Mouse (Mus musculus) embryonic facial prominence, embryonic 11.5 days (tissue): Measurements from ENCODE around the gene Upk2. TPM values are rescaled to one million over a fixed set of nuclear protein-coding genes. Genes with fewer than 3 reads are reported as not detected.
"Not testable (repeated sequence)": the region's sequence is repeated elsewhere in the genome, so short reads cannot be mapped to it uniquely, and the experiment has no call there.

Source experiments
- ATAC-seq: fragments of 200-750 bp; cut with Nextera tagmentation; replicated peaks from 2 replicates; pipeline ENCODE4 v1.8.0; 2017; ENCODE audit warnings: low read depth; ENCODE audit not compliant: insufficient number of reproducible peaks, low FRiP score, low TSS enrichment
- DNase-seq: peaks from one replicate; pipeline ENCODE4 v3.0.0-alpha.2; 2015; ENCODE audit warnings: low spot score
- H3K27ac ChIP-seq: fragments of 300-500 bp; sonication (generic); replicated peaks from 2 replicates; pipeline ENCODE4 v1.5.1; 2014; ENCODE audit warnings: mild to moderate bottlenecking, low read depth, low read length, control low read depth
- H3K27me3 ChIP-seq: fragments of 300-500 bp; sonication (generic); 2 replicates; pipeline ENCODE4 v1.6.1; 2014; ENCODE audit warnings: mild to moderate bottlenecking, low read length, moderate library complexity, mixed read lengths; ENCODE audit not compliant: control insufficient read depth, insufficient read depth
- H3K36me3 ChIP-seq: fragments of 300-500 bp; sonication (generic); replicated peaks from 2 replicates; pipeline ENCODE4 v1.6.1; 2014; ENCODE audit warnings: low read depth, mild to moderate bottlenecking, low read length, moderate library complexity, mixed read lengths; ENCODE audit not compliant: control insufficient read depth, insufficient read depth
- H3K4me1 ChIP-seq: fragments of 300-500 bp; sonication (generic); 2 replicates; pipeline ENCODE4 v1.6.1; 2014; ENCODE audit warnings: low read length, mixed read lengths; ENCODE audit not compliant: control insufficient read depth, insufficient read depth
- H3K4me2 ChIP-seq: fragments of 300-500 bp; sonication (generic); 2 replicates; pipeline ENCODE4 v1.6.1; 2014; ENCODE audit warnings: low read depth, mild to moderate bottlenecking, control low read depth, low read length, moderate library complexity
- H3K4me3 ChIP-seq: fragments of 300-500 bp; sonication (generic); 2 replicates; pipeline ENCODE4 v1.5.1; 2014; ENCODE audit warnings: low read depth, low read length, control low read depth
- H3K9ac ChIP-seq: fragments of 300-500 bp; sonication (generic); replicated peaks from 2 replicates; pipeline ENCODE4 v1.6.1; 2014; ENCODE audit warnings: mild to moderate bottlenecking, control low read depth, low read length
- H3K9me3 ChIP-seq: fragments of 300-500 bp; sonication (generic); replicated peaks from 2 replicates; pipeline ENCODE4 v1.6.1; 2016; ENCODE audit warnings: mild to moderate bottlenecking, low read length, inconsistent platforms, mixed read lengths; ENCODE audit not compliant: control insufficient read depth
- whole genome bisulfite sequencing: fragments of 180-500 bp; shearing (Covaris S2); extraction: QIAGEN DNeasy Blood & Tissue Kit; methylation state at CpG from one replicate; pipeline ENCODE4 v1.1.7; 2014; 5-methylcytosine and 5-hydroxymethylcytosine counted together
- polyA plus RNA-seq: library from polyadenylated mRNA; unstranded; fragments of >200 nt; fragmentation: Nextera tagmentation; extraction: Ambion mirVana; gene quantifications from 2 replicates; pipeline ENCODE4 v1.2.1, GENCODE M21; 2014

The Upk2 gene
- polyA plus RNA-seq, 1 experiment from 2014 or later = 0.59 TPM

DNA sequence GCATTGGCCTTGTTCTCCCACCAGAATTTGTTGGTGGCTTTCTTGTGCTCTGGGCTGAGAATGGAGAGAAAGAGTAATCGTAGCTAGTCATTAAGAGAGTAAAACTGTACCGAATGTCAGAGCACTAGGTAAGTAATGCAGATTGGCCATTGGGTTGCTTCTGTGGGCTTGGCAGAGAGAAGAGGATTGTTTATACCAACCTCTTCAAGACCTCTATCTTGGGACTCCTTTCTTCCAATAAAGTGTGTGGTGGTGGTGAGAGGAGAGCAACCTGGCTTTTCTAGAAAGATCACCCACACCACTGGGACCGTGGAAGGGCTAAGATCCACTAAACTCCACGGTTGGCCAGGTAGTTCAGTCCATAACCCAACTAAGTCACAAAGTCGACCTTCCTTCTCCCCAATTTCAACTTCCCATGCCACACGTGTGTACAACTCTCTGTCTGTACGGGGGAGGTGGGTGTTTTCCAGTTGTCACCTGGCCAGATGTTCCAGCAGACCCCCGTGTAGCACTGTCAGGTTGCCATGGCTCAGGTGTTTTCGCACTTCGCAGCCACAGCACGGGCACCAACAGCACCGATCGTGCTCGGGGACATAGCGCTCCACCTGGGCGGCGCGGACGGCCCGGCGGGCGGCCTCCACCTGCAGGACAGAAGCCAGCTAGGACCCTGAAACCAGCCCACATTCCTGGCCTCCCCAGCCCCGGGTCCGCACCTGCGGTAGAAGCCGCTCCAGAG is 37.5 kb downstream of the Upk2 start:
- 0 out of 2 replicates have a peak overlapping the region, but pooled peaks have one; percentile 20 for H3K27ac ChIP-seq

GRCm38 (mm10) chr9:44412781-44413180 is 42.0 kb downstream of the Upk2 start:
- 82% methylated on average over 2 of the region's 2 CpGs for WGBS
- H3K27ac ChIP-seq = no peak overlapping the region
- H3K27me3 ChIP-seq = no peaks in the 10 kb centered on the region
- no peaks in the 10 kb centered on the region for H3K9me3 ChIP-seq
- ATAC-seq (no peak), DNase-seq (no peak)
- no peak overlapping the region for H3K4me2 ChIP-seq
- no peak overlapping the region for H3K9ac ChIP-seq
- H3K4me3 ChIP-seq = no peak overlapping the region
- H3K4me1 ChIP-seq = no peaks in the 10 kb centered on the region
- peaks cover 6% of the 10 kb centered on the region; the same call in 1 of the 2 replicates for H3K36me3 ChIP-seq

More for the DNA sequence above, 37.5 kb downstream of the Upk2 start:
- DNase-seq (no peak), ATAC-seq (peak; percentile 48; the same call in 1 of the 2 replicates)
- peak overlapping the region; percentile 84 for H3K4me3 ChIP-seq
- no peaks in the 10 kb centered on the region for H3K9me3 ChIP-seq
- peak overlapping the region; percentile 74 for H3K9ac ChIP-seq
- WGBS = 8% methylated on average over 26 of the region's 26 CpGs
- peak overlapping the region; percentile 93 for H3K4me2 ChIP-seq
- no peaks in the 10 kb centered on the region; the same call in 1 of the 2 replicates for H3K36me3 ChIP-seq
- no peaks in the 10 kb centered on the region for H3K27me3 ChIP-seq
- no peaks in the 10 kb centered on the region for H3K4me1 ChIP-seq

DNA sequence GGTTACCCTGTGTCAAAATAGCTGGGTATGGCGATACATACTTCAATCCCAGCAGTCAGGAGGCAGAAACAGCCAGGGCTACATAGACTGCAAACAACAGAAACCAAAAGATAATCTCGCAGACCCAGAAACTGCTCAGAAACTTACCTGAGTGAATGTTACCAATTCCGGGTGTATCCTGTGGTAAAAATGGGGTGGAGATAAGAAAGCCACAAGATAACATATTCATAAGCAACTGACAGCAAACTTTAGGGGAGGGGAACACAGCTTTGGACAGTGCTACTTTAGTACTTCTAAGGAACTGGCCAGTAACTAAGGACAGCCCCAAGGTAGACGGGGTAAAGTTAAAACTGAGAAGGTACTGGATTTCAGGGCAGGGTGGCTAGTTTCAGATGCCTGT is 42.5 kb downstream of the Upk2 start:
- Histone ChIP-seq H3K27ac (no peak overlapping the region), H3K4me1 (no peaks in the 10 kb centered on the region), H3K4me3 (no peak overlapping the region), H3K9ac (no peak overlapping the region), H3K36me3 (peaks cover 6% of the 10 kb centered on the region; the same call in 1 of the 2 replicates), H3K4me2 (no peak overlapping the region), H3K27me3 (no peaks in the 10 kb centered on the region), H3K9me3 (no peaks in the 10 kb centered on the region)
- WGBS = 76% methylated on average over 4 of the region's 4 CpGs
- DNase-seq (no peak), ATAC-seq (no peak)

GRCm38 (mm10) chr9:44411601-44412130 is 43.1 kb downstream of the Upk2 start:
- 86% methylated on average over 1 of the region's 1 CpGs for WGBS
- Histone ChIP-seq H3K9me3 (no peaks in the 10 kb centered on the region), H3K4me3 (no peak overlapping the region), H3K9ac (no peak overlapping the region), H3K27me3 (no peaks in the 10 kb centered on the region), H3K36me3 (peaks cover 6% of the 10 kb centered on the region; the same call in 1 of the 2 replicates), H3K4me2 (no peak overlapping the region), H3K27ac (no peak overlapping the region), H3K4me1 (no peaks in the 10 kb centered on the region)
- DNase-seq (no peak), ATAC-seq (no peak)

DNA sequence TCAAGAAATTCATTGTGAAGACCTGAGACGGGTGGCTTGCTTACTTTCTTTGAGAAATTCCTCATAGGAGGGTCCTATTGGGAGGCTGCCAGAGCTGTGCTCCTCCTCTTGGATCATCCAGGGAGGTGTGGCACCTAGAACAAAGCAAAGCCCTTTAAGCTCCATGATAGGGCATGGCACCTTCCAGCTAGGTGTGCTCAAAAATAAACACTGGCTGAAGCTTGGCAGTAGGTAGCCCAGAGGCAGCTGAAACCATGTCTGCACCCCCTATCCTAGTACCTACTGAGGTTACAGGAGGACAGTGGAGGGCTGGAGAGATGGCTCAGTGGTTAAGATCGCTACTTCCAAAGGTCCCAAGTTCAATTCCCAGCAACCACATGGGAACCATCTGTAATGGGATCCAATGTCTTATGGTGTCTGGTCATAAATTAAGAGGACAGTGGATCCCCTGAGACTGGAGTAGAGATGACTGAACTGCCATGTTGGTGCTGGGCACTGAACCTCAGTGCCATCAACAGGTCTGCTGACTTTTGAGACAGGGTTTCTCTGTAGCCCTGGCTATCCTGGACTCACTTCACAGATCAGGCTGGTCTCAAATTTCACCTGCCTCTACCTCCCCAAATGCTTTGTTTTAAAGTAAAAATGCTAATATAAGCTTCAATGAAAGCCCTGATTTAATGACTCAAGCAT is 44.0 kb downstream of the Upk2 start:
- Histone ChIP-seq H3K4me3 (no peak overlapping the region), H3K36me3 (peaks cover 6% of the 10 kb centered on the region; the same call in 1 of the 2 replicates), H3K27me3 (no peaks in the 10 kb centered on the region), H3K4me2 (no peak overlapping the region), H3K9ac (no peak overlapping the region), H3K9me3 (no peaks in the 10 kb centered on the region), H3K27ac (no peak overlapping the region), H3K4me1 (no peaks in the 10 kb centered on the region)
- DNase-seq = no peak
- WGBS = 88% methylated on average over 2 of the region's 2 CpGs
- no peak for ATAC-seq

DNA sequence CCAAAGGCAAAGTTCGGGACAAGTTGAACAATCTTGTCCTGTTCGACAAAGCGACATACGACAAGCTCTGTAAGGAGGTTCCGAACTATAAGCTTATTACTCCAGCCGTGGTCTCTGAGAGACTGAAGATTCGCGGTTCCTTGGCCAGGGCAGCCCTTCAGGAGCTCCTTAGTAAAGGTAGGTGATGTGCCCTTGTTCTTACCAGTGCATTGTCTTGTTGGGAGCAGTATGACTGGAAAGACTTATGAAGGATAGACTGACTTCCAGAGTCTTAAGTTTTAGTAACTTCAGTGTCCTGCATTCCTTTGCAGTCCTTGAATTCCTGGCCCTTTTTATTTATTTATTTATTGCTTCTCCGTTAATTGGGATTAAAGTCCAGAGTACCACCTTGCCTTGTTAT is 46.1 kb downstream of the Upk2 start:
- H3K4me3 ChIP-seq = peak overlapping the region; percentile 88
- DNase-seq, H3K27me3 ChIP-seq, H3K4me1 ChIP-seq, H3K9me3 ChIP-seq, ATAC-seq, H3K27ac ChIP-seq, H3K9ac ChIP-seq, H3K36me3 ChIP-seq: not testable (repeated sequence)
- H3K4me2 ChIP-seq = peak overlapping the region; percentile 57
- WGBS = 80% methylated on average over 9 of the region's 9 CpGs

GRCm38 (mm10) chr9:44407752-44408097 is 47.1 kb downstream of the Upk2 start:
- WGBS = under 1% methylated on average over 24 of the region's 24 CpGs
- H3K4me3 ChIP-seq = peak overlapping the region; percentile 88
- ATAC-seq (no peak), DNase-seq (no peak)
- H3K9ac ChIP-seq = peak overlapping the region; percentile 89
- H3K27me3 ChIP-seq = no peaks in the 10 kb centered on the region
- H3K4me1 ChIP-seq = no peaks in the 10 kb centered on the region
- H3K9me3 ChIP-seq = no peaks in the 10 kb centered on the region
- H3K27ac ChIP-seq = peak overlapping the region; percentile 82
- peaks cover 6% of the 10 kb centered on the region; the same call in 1 of the 2 replicates for H3K36me3 ChIP-seq
- peak overlapping the region; percentile 57 for H3K4me2 ChIP-seq
